Mouse (Mus musculus): ENCODE measurements around the gene Grid1. TPM values are rescaled to one million over a fixed set of nuclear protein-coding genes. Genes with fewer than 3 reads are reported as not detected.

The Grid1 gene
- polyA plus RNA-seq, 1 experiment from 2014 or later = 0.51 TPM

GRCm38 (mm10) chr14:34839898-34840297 lies 20.0 kb downstream of the Grid1 start:
- H3K4me2 ChIP-seq = no peak overlapping the region
- H3K9ac ChIP-seq = no peak overlapping the region
- no peaks in the 10 kb centered on the region for H3K36me3 ChIP-seq
- H3K9me3 ChIP-seq = no peaks in the 10 kb centered on the region
- no peak for ATAC-seq (ENCODE audit: insufficient number of reproducible peaks, low FRiP score, low TSS enrichment, low read depth)
- no peak overlapping the region for H3K27ac ChIP-seq
- no peaks in the 10 kb centered on the region for H3K4me1 ChIP-seq
- H3K27me3 ChIP-seq = no peaks in the 10 kb centered on the region
- WGBS = 84% methylated on average over 4 of the region's 4 CpGs
- H3K4me3 ChIP-seq = no peak overlapping the region

GRCm38 (mm10) chr14:34843579-34843978 lies 23.7 kb downstream of the Grid1 start:
- Histone ChIP-seq H3K27me3 (no peaks in the 10 kb centered on the region), H3K4me1 (no peaks in the 10 kb centered on the region), H3K27ac (no peak overlapping the region), H3K4me3 (no peak overlapping the region), H3K9me3 (no peaks in the 10 kb centered on the region), H3K9ac (no peak overlapping the region), H3K4me2 (no peak overlapping the region), H3K36me3 (no peaks in the 10 kb centered on the region)
- WGBS = 73% methylated on average over 5 of the region's 5 CpGs
- ATAC-seq (ENCODE audit: insufficient number of reproducible peaks, low FRiP score, low TSS enrichment, low read depth) = no peak

- Histone ChIP-seq H3K9me3 (no peaks in the 10 kb centered on the region), H3K36me3 (no peaks in the 10 kb centered on the region), H3K27ac (no peak overlapping the region), H3K4me3 (no peak overlapping the region), H3K27me3 (no peaks in the 10 kb centered on the region), H3K9ac (no peak overlapping the region), H3K4me2 (no peak overlapping the region), H3K4me1 (no peaks in the 10 kb centered on the region)
- WGBS = 88% methylated on average over 3 of the region's 3 CpGs
- no peak for ATAC-seq (ENCODE audit: insufficient number of reproducible peaks, low FRiP score, low TSS enrichment, low read depth)
These were observed 24.3 kb downstream of the Grid1 start for GRCm38 (mm10) chr14:34844166-34844565.

- no peaks in the 10 kb centered on the region for H3K4me1 ChIP-seq
- H3K9ac ChIP-seq = no peak overlapping the region
- H3K27me3 ChIP-seq = no peaks in the 10 kb centered on the region
- no peak overlapping the region for H3K4me3 ChIP-seq
- WGBS = 52% methylated on average over 4 of the region's 4 CpGs
- no peaks in the 10 kb centered on the region for H3K9me3 ChIP-seq
- no peak overlapping the region for H3K4me2 ChIP-seq
- H3K27ac ChIP-seq = no peak overlapping the region
- ATAC-seq (ENCODE audit: insufficient number of reproducible peaks, low FRiP score, low TSS enrichment, low read depth) = no peak
- no peaks in the 10 kb centered on the region for H3K36me3 ChIP-seq
These were observed 26.9 kb downstream of the Grid1 start for GRCm38 (mm10) chr14:34846799-34847198.

GRCm38 (mm10) chr14:34847625-34848024 lies 27.7 kb downstream of the Grid1 start:
- H3K4me2 ChIP-seq = no peak overlapping the region
- H3K9ac ChIP-seq = no peak overlapping the region
- H3K27me3 ChIP-seq = no peaks in the 10 kb centered on the region
- 83% methylated on average over 5 of the region's 5 CpGs for WGBS
- H3K4me1 ChIP-seq = no peaks in the 10 kb centered on the region
- no peak overlapping the region for H3K27ac ChIP-seq
- no peak for ATAC-seq (ENCODE audit: insufficient number of reproducible peaks, low FRiP score, low TSS enrichment, low read depth)
- H3K4me3 ChIP-seq = no peak overlapping the region
- no peaks in the 10 kb centered on the region for H3K9me3 ChIP-seq
- no peaks in the 10 kb centered on the region for H3K36me3 ChIP-seq

- H3K36me3 ChIP-seq = no peaks in the 10 kb centered on the region
- no peaks in the 10 kb centered on the region for H3K4me1 ChIP-seq
- H3K27ac ChIP-seq = no peak overlapping the region
- H3K4me3 ChIP-seq = no peak overlapping the region
- no peaks in the 10 kb centered on the region for H3K27me3 ChIP-seq
- no peaks in the 10 kb centered on the region for H3K9me3 ChIP-seq
- H3K9ac ChIP-seq = no peak overlapping the region
- no peak overlapping the region for H3K4me2 ChIP-seq
- no peak for ATAC-seq (ENCODE audit: insufficient number of reproducible peaks, low FRiP score, low TSS enrichment, low read depth)
- 57% methylated on average over 9 of the region's 9 CpGs for WGBS
These were observed 41.2 kb downstream of the Grid1 start for GRCm38 (mm10) chr14:34860891-34861780.

GRCm38 (mm10) chr14:34867266-34867665 lies 47.4 kb downstream of the Grid1 start:
- Histone ChIP-seq H3K4me3 (no peak overlapping the region), H3K9me3 (no peaks in the 10 kb centered on the region), H3K27me3 (no peaks in the 10 kb centered on the region), H3K4me1 (no peaks in the 10 kb centered on the region), H3K36me3 (no peaks in the 10 kb centered on the region), H3K27ac (no peak overlapping the region), H3K9ac (no peak overlapping the region), H3K4me2 (no peak overlapping the region)
- ATAC-seq (ENCODE audit: insufficient number of reproducible peaks, low FRiP score, low TSS enrichment, low read depth) = no peak
- 18% methylated on average over 5 of the region's 5 CpGs for WGBS

GRCm38 (mm10) chr14:34868513-34869260 lies 48.8 kb downstream of the Grid1 start:
- no peak overlapping the region for H3K4me2 ChIP-seq
- no peaks in the 10 kb centered on the region for H3K27me3 ChIP-seq
- H3K36me3 ChIP-seq = no peaks in the 10 kb centered on the region
- WGBS = 74% methylated on average over 6 of the region's 6 CpGs
- no peak overlapping the region for H3K4me3 ChIP-seq
- ATAC-seq (ENCODE audit: insufficient number of reproducible peaks, low FRiP score, low TSS enrichment, low read depth) = no peak
- no peaks in the 10 kb centered on the region for H3K4me1 ChIP-seq
- no peak overlapping the region for H3K9ac ChIP-seq
- H3K27ac ChIP-seq = no peak overlapping the region
- H3K9me3 ChIP-seq = no peaks in the 10 kb centered on the region

- H3K4me3 ChIP-seq = no peak overlapping the region
These were observed 60.1 kb downstream of the Grid1 start for GRCm38 (mm10) chr14:34879996-34880395.

GRCm38 (mm10) chr14:34880431-34881421 lies 60.8 kb downstream of the Grid1 start:
- no peaks in the 10 kb centered on the region for H3K36me3 ChIP-seq
- no peak overlapping the region for H3K4me2 ChIP-seq
- no peaks in the 10 kb centered on the region for H3K4me1 ChIP-seq
- no peak for ATAC-seq (ENCODE audit: insufficient number of reproducible peaks, low FRiP score, low TSS enrichment, low read depth)
- H3K27ac ChIP-seq = no peak overlapping the region
- H3K9ac ChIP-seq = no peak overlapping the region
- WGBS = 24% methylated on average over 8 of the region's 8 CpGs
- no peak overlapping the region for H3K4me3 ChIP-seq
- 0 out of 2 replicates have a peak, but pooled peaks cover 3% of the 10 kb centered on the region for H3K27me3 ChIP-seq
- H3K9me3 ChIP-seq = no peaks in the 10 kb centered on the region

More at GRCm38 (mm10) chr14:34879996-34880395, 60.1 kb downstream of the Grid1 start:
- Histone ChIP-seq H3K36me3 (no peaks in the 10 kb centered on the region), H3K27ac (no peak overlapping the region), H3K4me2 (no peak overlapping the region), H3K9ac (no peak overlapping the region), H3K4me1 (no peaks in the 10 kb centered on the region), H3K27me3 (0 out of 2 replicates have a peak, but pooled peaks cover 3% of the 10 kb centered on the region), H3K9me3 (no peaks in the 10 kb centered on the region)
- ATAC-seq (ENCODE audit: insufficient number of reproducible peaks, low FRiP score, low TSS enrichment, low read depth) = no peak
- 39% methylated on average over 6 of the region's 6 CpGs for WGBS

GRCm38 (mm10) chr14:34884194-34884593 lies 64.3 kb downstream of the Grid1 start:
- Histone ChIP-seq H3K9me3 (no peaks in the 10 kb centered on the region), H3K9ac (no peak overlapping the region), H3K4me2 (no peak overlapping the region), H3K4me3 (no peak overlapping the region), H3K27me3 (0 out of 2 replicates have a peak, but pooled peaks cover 3% of the 10 kb centered on the region), H3K4me1 (no peaks in the 10 kb centered on the region), H3K27ac (no peak overlapping the region), H3K36me3 (no peaks in the 10 kb centered on the region)
- 90% methylated on average over 11 of the region's 11 CpGs for WGBS
- ATAC-seq (ENCODE audit: insufficient number of reproducible peaks, low FRiP score, low TSS enrichment, low read depth) = no peak
